27 mouse cellular contexts compared by ENCODE assay signal in genomic region chr15:101538580-101538900, GRCm38 (mm10). TPM values are rescaled to one million over a fixed set of nuclear protein-coding genes. Genes with fewer than 3 reads are reported as not detected.
DNase-seq lines count a peak whose midpoint lies in the region; ATAC-seq and TF ChIP-seq lines count a peak whose summit lies in the region.
"Had no signal": no experiment of that assay in that cellular context is flagged by ENCODE, and none has a peak within 500 bp of the region (broad histone marks: within the 10 kb centered on the region; RNA-seq: fewer than 3 reads in every experiment).

No protein-coding gene starts in this region.

- H3K27ac ChIP-seq in embryonic facial prominence, embryonic 14.5 days (replicated peaks; ENCODE audit: low read depth, low read length) = no peak overlapping the region
- no peak overlapping the region for H3K27ac ChIP-seq in embryonic facial prominence, embryonic 10.5 days (replicated peaks)
- H3K27ac ChIP-seq in intestine, embryonic 15.5 days = no peak overlapping the region
- no peak overlapping the region for H3K27ac ChIP-seq in intestine, postnatal 0 days (ENCODE audit: low read depth, low read length)
- H3K27ac ChIP-seq in lung, postnatal 0 days (ENCODE audit: low read length) = no peak overlapping the region
- H3K27ac ChIP-seq in intestine, embryonic 16.5 days (ENCODE audit: low read length) = no peak overlapping the region
- H3K27ac ChIP-seq: embryonic facial prominence, embryonic 13.5 days; forebrain, embryonic 13.5 days; heart, adult 2 months; hindbrain, embryonic 10.5 days; hindbrain, embryonic 15.5 days had no signal

- no peak overlapping the region for H3K4me2 ChIP-seq in embryonic facial prominence, embryonic 14.5 days (ENCODE audit: low read depth, low read length)
- no peak overlapping the region for H3K4me2 ChIP-seq in intestine, embryonic 15.5 days (replicated peaks)
- H3K4me2 ChIP-seq in intestine, postnatal 0 days (replicated peaks; ENCODE audit: low read depth) = no peak overlapping the region
- no peak overlapping the region for H3K4me2 ChIP-seq in lung, postnatal 0 days (replicated peaks; ENCODE audit: low read depth, low read length)
- H3K4me2 ChIP-seq in intestine, embryonic 16.5 days (ENCODE audit: low read depth, low read length) = no peak overlapping the region
- H3K4me2 ChIP-seq: embryonic facial prominence, embryonic 13.5 days; forebrain, embryonic 13.5 days; hindbrain, embryonic 15.5 days had no signal

- H3K9ac ChIP-seq in embryonic facial prominence, embryonic 14.5 days (ENCODE audit: low read depth, low read length) = no peak overlapping the region
- no peak overlapping the region for H3K9ac ChIP-seq in intestine, embryonic 15.5 days
- H3K9ac ChIP-seq in intestine, postnatal 0 days (ENCODE audit: low read depth, low read length) = no peak overlapping the region
- no peak overlapping the region for H3K9ac ChIP-seq in lung, postnatal 0 days (replicated peaks; ENCODE audit: low read depth)
- no peak overlapping the region for H3K9ac ChIP-seq in intestine, embryonic 16.5 days (ENCODE audit: low read depth, low read length)
- H3K9ac ChIP-seq: embryonic facial prominence, embryonic 13.5 days; forebrain, embryonic 13.5 days; forebrain, postnatal 0 days; hindbrain, embryonic 15.5 days had no signal

- H3K36me3 ChIP-seq in embryonic facial prominence, embryonic 14.5 days (ENCODE audit: control insufficient read depth, insufficient read depth, low read length) = no peaks in the 10 kb centered on the region
- H3K36me3 ChIP-seq in embryonic facial prominence, embryonic 10.5 days (replicated peaks) = no peaks in the 10 kb centered on the region
- H3K36me3 ChIP-seq in intestine, embryonic 15.5 days = no peaks in the 10 kb centered on the region
- H3K36me3 ChIP-seq in intestine, postnatal 0 days (ENCODE audit: control insufficient read depth, insufficient read depth) = no peaks in the 10 kb centered on the region
- H3K36me3 ChIP-seq in lung, postnatal 0 days (ENCODE audit: insufficient read depth, low read length) = no peaks in the 10 kb centered on the region
- H3K36me3 ChIP-seq in intestine, embryonic 16.5 days (ENCODE audit: control insufficient read depth, insufficient read depth, low read length) = no peaks in the 10 kb centered on the region
- H3K36me3 ChIP-seq: embryonic facial prominence, embryonic 13.5 days; G1E; hindbrain, embryonic 10.5 days; hindbrain, embryonic 15.5 days had no signal

- DNase-seq in embryonic facial prominence, embryonic 14.5 days (ENCODE audit: low spot score) = peak; percentile 44
- DNase-seq in embryonic facial prominence, embryonic 10.5 days (ENCODE audit: low spot score) = no peak
- peak; percentile 49 for DNase-seq in lung, postnatal 0 days (ENCODE audit: low spot score)
- DNase-seq in lung, adult 18-20 months = no peak
- no peak for DNase-seq in gastrocnemius, postnatal 25 days
- DNase-seq: adrenal gland, adult 8-10 months; adrenal gland, postnatal 36 days; B cell, adult 2 months; cerebellum, adult 11-12 months; cerebellum, adult 9-10 months; cerebellum, postnatal 25 days; forebrain, postnatal 0 days; gastrocnemius, postnatal 36 days had no signal

- TF ChIP-seq EP300 in lung, postnatal 0 days (IDR thresholded peaks at IDR 0.05) = no peak

- H3K27me3 ChIP-seq in embryonic facial prominence, embryonic 14.5 days (replicated peaks; ENCODE audit: control insufficient read depth, insufficient read depth, low read length) = no peaks in the 10 kb centered on the region
- 0 out of 2 replicates have a peak, but pooled peaks cover 3% of the 10 kb centered on the region for H3K27me3 ChIP-seq in embryonic facial prominence, embryonic 10.5 days (replicated peaks; ENCODE audit: low read depth, poor library complexity, severe bottlenecking)
- H3K27me3 ChIP-seq in intestine, embryonic 15.5 days (replicated peaks) = no peaks in the 10 kb centered on the region
- H3K27me3 ChIP-seq in intestine, postnatal 0 days (replicated peaks; ENCODE audit: control insufficient read depth, insufficient read depth, low read length) = no peaks in the 10 kb centered on the region
- no peaks in the 10 kb centered on the region for H3K27me3 ChIP-seq in lung, postnatal 0 days (replicated peaks; ENCODE audit: insufficient read depth, low read length)
- H3K27me3 ChIP-seq in intestine, embryonic 16.5 days (replicated peaks; ENCODE audit: control insufficient read depth, insufficient read depth, low read length) = no peaks in the 10 kb centered on the region; the same call in 1 of the 2 replicates
- H3K27me3 ChIP-seq: embryonic facial prominence, embryonic 13.5 days; forebrain, embryonic 13.5 days; hindbrain, embryonic 15.5 days had no signal

- ATAC-seq in embryonic facial prominence, embryonic 14.5 days (ENCODE audit: low read depth) = peak; percentile 42; the same call in 1 of the 2 replicates
- peak; percentile 17; the same call in 1 of the 2 replicates for ATAC-seq in intestine, embryonic 15.5 days
- ATAC-seq in intestine, postnatal 0 days = no peak
- ATAC-seq in lung, postnatal 0 days = peak; percentile 56; the same call in 1 of the 2 replicates
- peak; percentile 31; the same call in 1 of the 2 replicates for ATAC-seq in intestine, embryonic 16.5 days
- ATAC-seq: CD4-positive, CD25-positive, alpha-beta regulatory T cell, adult 4 months; forebrain, embryonic 13.5 days; forebrain, postnatal 0 days had no signal

- no peaks in the 10 kb centered on the region for H3K9me3 ChIP-seq in embryonic facial prominence, embryonic 14.5 days (ENCODE audit: control insufficient read depth, low read length)
- no peaks in the 10 kb centered on the region for H3K9me3 ChIP-seq in embryonic facial prominence, embryonic 10.5 days
- no peaks in the 10 kb centered on the region for H3K9me3 ChIP-seq in intestine, embryonic 15.5 days
- no peaks in the 10 kb centered on the region for H3K9me3 ChIP-seq in intestine, postnatal 0 days (ENCODE audit: control insufficient read depth)
- no peaks in the 10 kb centered on the region for H3K9me3 ChIP-seq in lung, postnatal 0 days (ENCODE audit: low read length)
- no peaks in the 10 kb centered on the region for H3K9me3 ChIP-seq in intestine, embryonic 16.5 days (ENCODE audit: control insufficient read depth, low read length)
- H3K9me3 ChIP-seq: embryonic facial prominence, embryonic 13.5 days; forebrain, embryonic 13.5 days; hindbrain, embryonic 10.5 days; hindbrain, embryonic 15.5 days had no signal

- 47% methylated on average over 4 of the region's 4 CpGs for WGBS in embryonic facial prominence, embryonic 14.5 days
- 76% methylated on average over 4 of the region's 4 CpGs for WGBS in embryonic facial prominence, embryonic 10.5 days
- 53% methylated on average over 4 of the region's 4 CpGs for WGBS in intestine, embryonic 15.5 days
- whole genome bisulfite sequencing in intestine, postnatal 0 days = 55% methylated on average over 4 of the region's 4 CpGs
- WGBS in lung, postnatal 0 days = 55% methylated on average over 4 of the region's 4 CpGs
- WGBS in intestine, embryonic 16.5 days = 45% methylated on average over 4 of the region's 4 CpGs

- no peak overlapping the region for H3K4me3 ChIP-seq in embryonic facial prominence, embryonic 14.5 days (ENCODE audit: low read depth, low read length)
- H3K4me3 ChIP-seq in embryonic facial prominence, embryonic 10.5 days = no peak overlapping the region
- H3K4me3 ChIP-seq in intestine, embryonic 15.5 days (replicated peaks) = no peak overlapping the region
- no peak overlapping the region for H3K4me3 ChIP-seq in intestine, postnatal 0 days (ENCODE audit: low read depth, low read length)
- no peak overlapping the region for H3K4me3 ChIP-seq in lung, postnatal 0 days (ENCODE audit: low read depth, low read length)
- H3K4me3 ChIP-seq in intestine, embryonic 16.5 days (ENCODE audit: low read length) = no peak overlapping the region
- H3K4me3 ChIP-seq: embryonic facial prominence, embryonic 13.5 days; forebrain, embryonic 13.5 days; heart, adult 2 months; hindbrain, embryonic 10.5 days; hindbrain, embryonic 15.5 days had no signal

- TF ChIP-seq CTCF in intestine, postnatal 0 days (IDR thresholded peaks at IDR 0.05; ENCODE audit: low read depth) = no peak
- TF ChIP-seq CTCF in lung, postnatal 0 days (IDR thresholded peaks at IDR 0.05) = no peak

- peaks cover 3% of the 10 kb centered on the region; the same call in 1 of the 2 replicates for H3K4me1 ChIP-seq in embryonic facial prominence, embryonic 14.5 days (ENCODE audit: control insufficient read depth, insufficient read depth, low read length)
- peaks cover 42% of the 10 kb centered on the region for H3K4me1 ChIP-seq in embryonic facial prominence, embryonic 10.5 days
- H3K4me1 ChIP-seq in intestine, embryonic 15.5 days (replicated peaks) = peaks cover 5% of the 10 kb centered on the region; the same call in 1 of the 2 replicates
- H3K4me1 ChIP-seq in intestine, postnatal 0 days (replicated peaks; ENCODE audit: control insufficient read depth, insufficient read depth, low read length) = no peaks in the 10 kb centered on the region
- no peaks in the 10 kb centered on the region for H3K4me1 ChIP-seq in lung, postnatal 0 days (ENCODE audit: insufficient read depth, low read depth, low read length)
- 0 out of 2 replicates have a peak, but pooled peaks cover 3% of the 10 kb centered on the region for H3K4me1 ChIP-seq in intestine, embryonic 16.5 days (ENCODE audit: control insufficient read depth, insufficient read depth, low read length)
- H3K4me1 ChIP-seq: forebrain, embryonic 13.5 days; hindbrain, embryonic 15.5 days had no signal

RNA-seq across cellular contexts. Expression of gene Krt84, which starts 5.9 kb away (rescaled TPM):
- polyA plus RNA-seq in embryonic facial prominence, embryonic 14.5 days (2014; fragmentation: Nextera tagmentation; extraction: Ambion mirVana) = not detected in 2 replicates
- not detected in 2 replicates for polyA plus RNA-seq in embryonic facial prominence, embryonic 10.5 days (2016; fragmentation: Nextera tagmentation; extraction: Ambion mirVana)
- 0.13 and 0.29 TPM in 2 replicates for polyA plus RNA-seq in intestine, embryonic 15.5 days (2015; fragmentation: Nextera tagmentation; extraction: Ambion mirVana)
- polyA plus RNA-seq in intestine, postnatal 0 days (2015; fragmentation: Nextera tagmentation; extraction: Ambion mirVana) = 0.21 TPM in 1 of 2 replicates, not detected in the other
- not detected in 2 replicates for polyA plus RNA-seq in lung, postnatal 0 days (2015; fragmentation: Nextera tagmentation; extraction: Ambion mirVana)
- 0.28 and 0.53 TPM in 2 replicates for polyA plus RNA-seq in intestine, embryonic 16.5 days (2015; fragmentation: Nextera tagmentation; extraction: Ambion mirVana)
- not detected for total RNA-seq in gastrocnemius, postnatal 25 days (2021)
- total RNA-seq: adrenal gland, adult 8-10 months; adrenal gland, postnatal 36 days; forebrain, postnatal 0 days; gastrocnemius, adult 18-20 months; gastrocnemius, postnatal 36 days; heart, adult 2 months had no signal
- polyA plus RNA-seq: CD4-positive, CD25-positive, alpha-beta regulatory T cell, adult 4 months; cortical plate, adult 2 months; embryonic facial prominence, embryonic 13.5 days; forebrain, embryonic 13.5 days; forebrain, postnatal 0 days; G1E; heart, adult 2 months; heart, embryonic 14.5 days; hindbrain, embryonic 10.5 days had no signal

RNA-seq across cellular contexts. Expression of gene Krt82, which starts 11.9 kb away (rescaled TPM):
- polyA plus RNA-seq in embryonic facial prominence, embryonic 14.5 days (2014; fragmentation: Nextera tagmentation; extraction: Ambion mirVana) = 0.09 and 0.10 TPM in 2 replicates
- polyA plus RNA-seq in embryonic facial prominence, embryonic 10.5 days (2016; fragmentation: Nextera tagmentation; extraction: Ambion mirVana) = not detected in 2 replicates
- polyA plus RNA-seq in intestine, embryonic 15.5 days (2015; fragmentation: Nextera tagmentation; extraction: Ambion mirVana) = not detected in 2 replicates
- polyA plus RNA-seq in intestine, postnatal 0 days (2015; fragmentation: Nextera tagmentation; extraction: Ambion mirVana) = not detected in 2 replicates
- polyA plus RNA-seq in lung, postnatal 0 days (2015; fragmentation: Nextera tagmentation; extraction: Ambion mirVana) = not detected in 2 replicates
- not detected in 2 replicates for polyA plus RNA-seq in intestine, embryonic 16.5 days (2015; fragmentation: Nextera tagmentation; extraction: Ambion mirVana)
- total RNA-seq in gastrocnemius, postnatal 25 days (2021) = not detected
- total RNA-seq: adrenal gland, adult 8-10 months; adrenal gland, postnatal 36 days; forebrain, postnatal 0 days; G1E; gastrocnemius, adult 18-20 months; gastrocnemius, postnatal 36 days; heart, adult 2 months; heart, postnatal 14 days had no signal
- polyA plus RNA-seq: CD4-positive, CD25-positive, alpha-beta regulatory T cell, adult 4 months; cortical plate, adult 2 months; embryonic facial prominence, embryonic 13.5 days; forebrain, embryonic 13.5 days; forebrain, postnatal 0 days; G1E; heart, adult 2 months; heart, embryonic 14.5 days; hindbrain, embryonic 10.5 days; hindbrain, embryonic 15.5 days had no signal

RNA-seq across cellular contexts. Expression of gene Gm49425, which starts 21.5 kb away (rescaled TPM):
- polyA plus RNA-seq in embryonic facial prominence, embryonic 14.5 days (2014; fragmentation: Nextera tagmentation; extraction: Ambion mirVana) = 1.6 and 1.8 TPM in 2 replicates
- not detected in 2 replicates for polyA plus RNA-seq in embryonic facial prominence, embryonic 10.5 days (2016; fragmentation: Nextera tagmentation; extraction: Ambion mirVana)
- polyA plus RNA-seq in intestine, embryonic 15.5 days (2015; fragmentation: Nextera tagmentation; extraction: Ambion mirVana) = not detected in 2 replicates
- not detected in 2 replicates for polyA plus RNA-seq in intestine, postnatal 0 days (2015; fragmentation: Nextera tagmentation; extraction: Ambion mirVana)
- polyA plus RNA-seq in lung, postnatal 0 days (2015; fragmentation: Nextera tagmentation; extraction: Ambion mirVana) = not detected in 2 replicates
- polyA plus RNA-seq in intestine, embryonic 16.5 days (2015; fragmentation: Nextera tagmentation; extraction: Ambion mirVana) = not detected in 2 replicates
- not detected for total RNA-seq in gastrocnemius, postnatal 25 days (2021)
- total RNA-seq: adrenal gland, adult 8-10 months; adrenal gland, postnatal 36 days; forebrain, postnatal 0 days; G1E; gastrocnemius, adult 18-20 months; gastrocnemius, postnatal 36 days; heart, adult 2 months; heart, postnatal 14 days had no signal
- polyA plus RNA-seq: CD4-positive, CD25-positive, alpha-beta regulatory T cell, adult 4 months; cortical plate, adult 2 months; embryonic facial prominence, embryonic 13.5 days; forebrain, embryonic 13.5 days; forebrain, postnatal 0 days; G1E; heart, adult 2 months; heart, embryonic 14.5 days; hindbrain, embryonic 10.5 days; hindbrain, embryonic 15.5 days had no signal

RNA-seq across cellular contexts. Expression of gene Krt90, which starts 24.2 kb away (rescaled TPM):
- 0.31 and 0.50 TPM in 2 replicates for polyA plus RNA-seq in embryonic facial prominence, embryonic 14.5 days (2014; fragmentation: Nextera tagmentation; extraction: Ambion mirVana)
- polyA plus RNA-seq in embryonic facial prominence, embryonic 10.5 days (2016; fragmentation: Nextera tagmentation; extraction: Ambion mirVana) = 0.24 and 0.50 TPM in 2 replicates
- polyA plus RNA-seq in intestine, embryonic 15.5 days (2015; fragmentation: Nextera tagmentation; extraction: Ambion mirVana) = 0.09 and 0.16 TPM in 2 replicates
- 0.20 and 0.21 TPM in 2 replicates for polyA plus RNA-seq in intestine, postnatal 0 days (2015; fragmentation: Nextera tagmentation; extraction: Ambion mirVana)
- 0.05 and 0.14 TPM in 2 replicates for polyA plus RNA-seq in lung, postnatal 0 days (2015; fragmentation: Nextera tagmentation; extraction: Ambion mirVana)
- polyA plus RNA-seq in intestine, embryonic 16.5 days (2015; fragmentation: Nextera tagmentation; extraction: Ambion mirVana) = 0.09 and 0.16 TPM in 2 replicates
- total RNA-seq in gastrocnemius, postnatal 25 days (2021) = not detected
- total RNA-seq: adrenal gland, adult 8-10 months; adrenal gland, postnatal 36 days; G1E; gastrocnemius, adult 18-20 months; gastrocnemius, postnatal 36 days; heart, adult 2 months had no signal
- polyA plus RNA-seq: CD4-positive, CD25-positive, alpha-beta regulatory T cell, adult 4 months; cortical plate, adult 2 months; forebrain, embryonic 13.5 days; G1E; heart, adult 2 months; heart, embryonic 14.5 days had no signal

RNA-seq across cellular contexts. Expression of gene Krt75, which starts 35.2 kb away (rescaled TPM):
- polyA plus RNA-seq in embryonic facial prominence, embryonic 14.5 days (2014; fragmentation: Nextera tagmentation; extraction: Ambion mirVana) = 2.2 and 2.3 TPM in 2 replicates
- polyA plus RNA-seq in embryonic facial prominence, embryonic 10.5 days (2016; fragmentation: Nextera tagmentation; extraction: Ambion mirVana) = 0.09 TPM in 2 replicates
- polyA plus RNA-seq in intestine, embryonic 15.5 days (2015; fragmentation: Nextera tagmentation; extraction: Ambion mirVana) = not detected in 2 replicates
- polyA plus RNA-seq in intestine, postnatal 0 days (2015; fragmentation: Nextera tagmentation; extraction: Ambion mirVana) = not detected in 2 replicates
- not detected in 2 replicates for polyA plus RNA-seq in lung, postnatal 0 days (2015; fragmentation: Nextera tagmentation; extraction: Ambion mirVana)
- polyA plus RNA-seq in intestine, embryonic 16.5 days (2015; fragmentation: Nextera tagmentation; extraction: Ambion mirVana) = not detected in 2 replicates
- total RNA-seq in gastrocnemius, postnatal 25 days (2021) = not detected
- total RNA-seq: adrenal gland, adult 8-10 months; adrenal gland, postnatal 36 days; gastrocnemius, adult 18-20 months; gastrocnemius, postnatal 36 days; heart, adult 2 months; heart, postnatal 14 days had no signal
- polyA plus RNA-seq: CD4-positive, CD25-positive, alpha-beta regulatory T cell, adult 4 months; cortical plate, adult 2 months; forebrain, embryonic 13.5 days; G1E; heart, adult 2 months had no signal

Comparison
In these comparisons a context has a peak if more than half of its experiments do, and no peak if none do; other contexts are left out.
1. DNase-seq: peak in embryonic facial prominence, embryonic 14.5 days (single experiment) and lung, postnatal 0 days (single experiment); none in embryonic facial prominence, embryonic 10.5 days (single experiment), lung, adult 18-20 months (0 of 2) and gastrocnemius, postnatal 25 days (single experiment).